19 mouse cellular contexts compared by ENCODE assay signal in genomic region chr19:45428146-45428545, GRCm38 (mm10).
DNase-seq lines count a peak whose midpoint lies in the region; ATAC-seq and TF ChIP-seq lines count a peak whose summit lies in the region.
"Had no signal": no experiment of that assay in that cellular context is flagged by ENCODE, and none has a peak within 500 bp of the region (broad histone marks: within the 10 kb centered on the region; RNA-seq: fewer than 3 reads in every experiment).

No protein-coding gene starts in this region.

- intact Hi-C loops in gastrocnemius, adult 2 months (cut with DNase I) = no loop called here

- H3K4me1 ChIP-seq in kidney, postnatal 0 days (replicated peaks; ENCODE audit: insufficient read depth, low read length) = no peaks in the 10 kb centered on the region; the same call in 1 of the 2 replicates
- H3K4me1 ChIP-seq in kidney, embryonic 14.5 days (ENCODE audit: control insufficient read depth, insufficient read depth, low read length) = no peaks in the 10 kb centered on the region; the same call in 1 of the 2 replicates
- H3K4me1 ChIP-seq: forebrain, embryonic 12.5 days had no signal

- H3K27ac ChIP-seq in gastrocnemius, adult 2 months = peak overlapping the region; percentile 21; the same call in 1 of the 2 replicates
- H3K27ac ChIP-seq in kidney, postnatal 0 days = no peak overlapping the region
- H3K27ac ChIP-seq in kidney, embryonic 14.5 days (ENCODE audit: low read depth, low read length) = no peak overlapping the region
- H3K27ac ChIP-seq: embryonic facial prominence, embryonic 13.5 days; forebrain, embryonic 12.5 days; heart, adult 2 months; hindbrain, embryonic 13.5 days; hindbrain, postnatal 0 days had no signal

- no peak overlapping the region for H3K9ac ChIP-seq in kidney, postnatal 0 days (ENCODE audit: low read depth, low read length)
- H3K9ac ChIP-seq in kidney, embryonic 14.5 days (ENCODE audit: low read depth, low read length) = no peak overlapping the region
- H3K9ac ChIP-seq: embryonic facial prominence, embryonic 13.5 days; forebrain, embryonic 12.5 days; forebrain, postnatal 0 days; heart, embryonic 12.5 days; hindbrain, embryonic 13.5 days had no signal

- DNase-seq in gastrocnemius, adult 2 months = no peak
- no peak for DNase-seq in gastrocnemius, postnatal 10 days
- peak; percentile 35 for DNase-seq in kidney, postnatal 0 days (ENCODE audit: low spot score)
- peak; percentile 53 for DNase-seq in lung, postnatal 10 days
- peak; percentile 22 to 58 for DNase-seq in lung, postnatal 4 days
- no peak for DNase-seq in left cerebral cortex, adult 18-20 months (ENCODE audit: low spot score in 2 of 2)
- DNase-seq: adrenal gland, postnatal 10 days; cerebellum, adult 11-12 months; cerebellum, adult 9-10 months; cerebellum, postnatal 36 days; forebrain, postnatal 0 days; heart, adult 2 months; heart, postnatal 4 days had no signal

- no peak overlapping the region for H3K4me2 ChIP-seq in kidney, postnatal 0 days (ENCODE audit: low read length)
- H3K4me2 ChIP-seq in kidney, embryonic 14.5 days (replicated peaks; ENCODE audit: low read depth, low read length) = no peak overlapping the region
- H3K4me2 ChIP-seq: embryonic facial prominence, embryonic 13.5 days; forebrain, embryonic 12.5 days; heart, embryonic 12.5 days; hindbrain, embryonic 13.5 days had no signal

- no peak for TF ChIP-seq CTCF in gastrocnemius, adult 2 months (IDR thresholded peaks at IDR 0.05)
- TF ChIP-seq CTCF in kidney, postnatal 0 days (IDR thresholded peaks at IDR 0.05; ENCODE audit: low read depth) = no peak

- no peaks in the 10 kb centered on the region for H3K9me3 ChIP-seq in kidney, postnatal 0 days (replicated peaks; ENCODE audit: low read length)
- no peaks in the 10 kb centered on the region for H3K9me3 ChIP-seq in kidney, embryonic 14.5 days (ENCODE audit: control insufficient read depth, low read length)
- H3K9me3 ChIP-seq: embryonic facial prominence, embryonic 13.5 days; forebrain, embryonic 12.5 days; hindbrain, embryonic 13.5 days had no signal

- no peak for ATAC-seq in kidney, postnatal 0 days (replicated peaks; ENCODE audit: low FRiP score, low read depth)
- ATAC-seq in kidney, embryonic 14.5 days (ENCODE audit: low FRiP score, low TSS enrichment) = no peak
- ATAC-seq: forebrain, postnatal 0 days; hindbrain, postnatal 0 days had no signal

- H3K4me3 ChIP-seq in gastrocnemius, adult 2 months = no peak overlapping the region
- no peak overlapping the region for H3K4me3 ChIP-seq in kidney, postnatal 0 days (replicated peaks; ENCODE audit: low read depth, low read length)
- H3K4me3 ChIP-seq in kidney, embryonic 14.5 days (ENCODE audit: low read length) = no peak overlapping the region
- H3K4me3 ChIP-seq: embryonic facial prominence, embryonic 13.5 days; forebrain, embryonic 12.5 days; heart, adult 2 months; heart, embryonic 12.5 days; hindbrain, embryonic 13.5 days had no signal

- H3K27me3 ChIP-seq in kidney, postnatal 0 days (ENCODE audit: insufficient read depth, low read length) = no peaks in the 10 kb centered on the region
- no peaks in the 10 kb centered on the region for H3K27me3 ChIP-seq in kidney, embryonic 14.5 days (ENCODE audit: control insufficient read depth, insufficient read depth, low read length)
- H3K27me3 ChIP-seq: embryonic facial prominence, embryonic 13.5 days; forebrain, embryonic 12.5 days; heart, embryonic 12.5 days; hindbrain, embryonic 13.5 days had no signal

- 39% methylated on average over 4 of the region's 4 CpGs for WGBS in kidney, postnatal 0 days
- WGBS in kidney, embryonic 14.5 days = 66% methylated on average over 4 of the region's 4 CpGs

- H3K36me3 ChIP-seq in kidney, postnatal 0 days (ENCODE audit: insufficient read depth, low read length) = no peaks in the 10 kb centered on the region
- H3K36me3 ChIP-seq in kidney, embryonic 14.5 days (ENCODE audit: control insufficient read depth, insufficient read depth, low read length) = peaks cover 7% of the 10 kb centered on the region; the same call in 1 of the 2 replicates

Comparison
In these comparisons a context has a peak if more than half of its experiments do, and no peak if none do; other contexts are left out.
1. DNase-seq: peak in kidney, postnatal 0 days (single experiment), lung, postnatal 10 days (single experiment) and lung, postnatal 4 days (2 of 2); none in gastrocnemius, adult 2 months (single experiment), gastrocnemius, postnatal 10 days (single experiment) and left cerebral cortex, adult 18-20 months (0 of 2).